Mouse (Mus musculus) cerebellum, postnatal 10 days (tissue): Measurements from ENCODE around the gene Elovl6.

Source experiments
- DNase-seq, 2 experiments: peaks; one replicate each; pipeline ENCODE4 v3.0.0; 2021; ENCODE audit warnings: mixed read lengths in 2 of 2

The Elovl6 gene

DNA sequence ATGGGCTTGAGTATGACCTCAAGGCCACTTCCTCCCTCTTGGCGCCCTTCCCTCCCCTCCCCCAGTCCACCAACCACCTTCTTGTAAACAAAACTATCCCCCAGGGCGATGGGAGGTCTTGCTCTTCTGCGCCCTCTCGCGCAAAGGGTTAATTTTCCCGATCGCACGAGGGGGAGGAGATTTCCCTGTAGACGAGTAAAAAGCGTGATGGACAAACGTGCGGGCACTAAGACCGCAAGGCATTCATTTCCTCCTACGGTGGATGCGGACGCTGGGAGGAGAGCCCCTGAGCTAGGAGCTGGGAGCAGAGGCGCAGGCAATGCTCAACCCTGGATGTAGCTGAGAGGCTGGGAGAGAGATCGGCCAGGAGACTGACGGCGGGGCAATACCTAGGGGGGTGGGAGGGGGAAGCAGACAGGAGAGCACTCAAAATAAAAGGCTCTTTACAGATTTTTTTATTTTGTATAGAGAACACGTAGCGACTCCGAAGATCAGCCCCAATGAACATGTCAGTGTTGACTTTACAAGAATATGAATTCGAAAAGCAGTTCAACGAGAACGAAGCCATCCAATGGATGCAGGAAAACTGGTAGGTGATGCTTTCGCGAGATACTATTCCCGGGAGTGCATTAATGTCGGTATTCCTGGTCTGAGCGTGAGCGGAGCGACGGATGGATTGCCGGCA is at the start of gene Elovl6:
Elovl6 (plus strand) TSS at position 176 of the 685 bp plus-strand sequence.
- DNase-seq, result peak; percentile 90

GRCm38 (mm10) chr3:129488774-129489173 is 43.4 kb upstream of the Elovl6 start:
- DNase-seq, result no peak

DNA sequence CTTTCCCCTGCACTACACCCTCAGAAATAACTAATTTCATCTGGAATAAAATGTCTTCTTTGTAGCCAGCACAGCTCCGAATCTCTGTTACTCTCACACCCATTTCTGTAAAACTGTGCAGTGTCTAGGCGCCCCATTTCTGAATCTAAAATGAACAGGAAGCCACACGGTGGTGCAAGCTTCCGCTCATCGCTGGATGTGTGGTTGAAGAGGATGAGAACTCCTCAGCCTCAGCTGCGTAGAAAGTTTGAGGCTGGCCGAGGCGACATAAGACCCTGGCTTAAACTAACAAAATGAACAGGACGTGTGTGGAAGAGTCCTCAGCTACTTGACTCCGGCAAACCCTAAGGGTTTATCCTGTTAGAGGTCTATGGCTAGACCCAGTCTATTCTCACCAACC is 38.0 kb upstream of the Elovl6 start:
- DNase-seq, result no peak

- peak; percentile 65 to 68 for DNase-seq
Measured at GRCm38 (mm10) chr3:129494731-129495130, 37.4 kb upstream of the Elovl6 start.

DNA sequence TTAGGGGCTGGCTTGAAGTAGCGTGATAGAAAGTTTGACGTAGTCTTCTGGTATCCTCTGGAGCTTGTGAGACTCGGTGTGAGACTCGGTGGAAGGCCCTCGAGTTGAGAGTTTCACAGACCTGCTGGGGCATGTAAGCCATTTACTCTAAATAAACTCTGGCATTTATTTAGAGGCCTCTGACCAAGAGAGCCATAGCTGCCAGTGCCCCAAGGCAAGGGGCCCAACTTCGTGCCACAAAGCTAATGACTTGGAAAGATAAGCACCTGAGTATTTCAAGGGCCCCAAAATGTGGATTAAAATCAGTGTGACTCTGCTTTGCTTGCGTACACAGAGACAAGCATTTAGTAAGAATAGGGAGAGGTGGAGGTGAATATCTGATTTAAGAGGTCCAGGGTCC is 28.4 kb upstream of the Elovl6 start:
- no peak for DNase-seq

- DNase-seq, result no peak
Measured at GRCm38 (mm10) chr3:129504928-129505327, 27.2 kb upstream of the Elovl6 start.

DNA sequence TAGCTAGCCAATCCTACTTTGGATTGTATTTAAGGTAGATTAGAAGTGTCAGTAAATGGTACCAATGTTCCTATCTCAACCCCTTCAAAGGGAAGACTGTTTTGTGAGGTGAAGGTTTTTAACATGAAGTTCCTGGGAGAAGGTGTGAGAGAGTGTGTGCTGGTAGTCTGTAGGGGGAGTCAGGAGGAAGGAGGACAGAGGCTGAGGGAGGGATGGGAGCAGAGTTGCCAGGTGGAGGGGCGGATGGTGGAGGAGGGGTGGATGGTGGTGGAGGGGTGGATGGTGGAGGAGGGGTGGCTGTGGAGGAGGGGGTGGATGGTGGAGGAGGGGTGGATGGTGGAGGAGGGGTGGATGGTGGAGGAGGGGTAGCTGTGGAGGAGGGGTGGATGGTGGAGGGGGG is 24.4 kb upstream of the Elovl6 start:
- DNase-seq, result no peak

- no peak for DNase-seq
Measured at GRCm38 (mm10) chr3:129508571-129508970, 23.6 kb upstream of the Elovl6 start.

DNA sequence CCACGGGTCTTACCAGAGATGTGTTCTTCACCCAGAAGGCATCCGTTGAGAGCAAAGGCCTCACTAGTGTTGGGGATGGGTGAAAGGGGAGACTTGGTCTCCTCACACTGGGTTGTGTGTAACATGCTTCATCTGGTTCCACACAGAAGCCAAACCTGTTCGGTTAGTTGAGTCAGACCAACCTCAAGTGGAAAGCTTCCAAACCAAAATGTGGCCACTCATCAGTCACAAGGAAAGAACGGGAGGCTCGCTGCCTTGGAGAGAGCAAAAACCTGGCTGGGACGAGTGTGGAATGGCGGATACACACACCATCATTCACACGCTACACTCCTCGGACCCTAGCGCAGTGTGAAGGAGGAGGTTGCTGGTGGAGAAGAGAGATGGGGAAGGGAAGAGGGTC is 22.4 kb upstream of the Elovl6 start:
- no peak for DNase-seq

- DNase-seq, result peak; percentile 34 to 38
Measured at GRCm38 (mm10) chr3:129515863-129516436, 16.2 kb upstream of the Elovl6 start.

GRCm38 (mm10) chr3:129520499-129520898 is 11.7 kb upstream of the Elovl6 start:
- DNase-seq, result peak in 1 of 2 experiments; percentile 23

DNA sequence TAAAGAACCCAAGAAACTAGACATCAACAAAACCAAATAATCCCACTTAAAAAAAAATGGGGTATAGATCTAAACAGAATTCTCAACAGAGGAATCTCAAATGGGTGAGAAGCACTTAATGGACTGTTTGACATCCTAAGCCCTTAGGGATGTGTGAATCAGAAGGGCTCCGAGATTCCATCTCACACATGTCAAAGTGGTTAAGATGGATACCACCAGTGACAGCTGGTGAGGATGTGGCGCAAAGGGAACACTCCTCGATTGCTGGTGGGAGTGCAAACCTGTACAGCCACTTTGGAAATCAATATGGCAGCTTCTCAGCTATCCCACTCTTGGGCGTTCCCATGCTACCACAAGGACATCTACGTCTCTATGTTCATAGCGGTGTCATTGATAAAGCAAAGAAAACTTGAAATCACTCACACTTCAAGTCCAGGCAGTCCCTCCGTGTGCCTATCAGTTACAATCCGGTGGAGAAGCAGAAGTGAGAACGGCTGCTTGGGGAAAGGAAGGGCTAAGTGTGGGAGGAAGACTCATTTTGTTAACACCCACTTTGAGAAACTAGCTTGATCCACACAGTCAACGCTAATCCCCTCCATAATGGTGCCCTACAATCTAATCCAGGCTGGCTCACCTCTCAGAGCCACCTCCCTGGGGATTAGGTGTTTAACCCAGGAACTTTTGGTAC is 8.6 kb upstream of the Elovl6 start:
- DNase-seq, result no peak

DNA sequence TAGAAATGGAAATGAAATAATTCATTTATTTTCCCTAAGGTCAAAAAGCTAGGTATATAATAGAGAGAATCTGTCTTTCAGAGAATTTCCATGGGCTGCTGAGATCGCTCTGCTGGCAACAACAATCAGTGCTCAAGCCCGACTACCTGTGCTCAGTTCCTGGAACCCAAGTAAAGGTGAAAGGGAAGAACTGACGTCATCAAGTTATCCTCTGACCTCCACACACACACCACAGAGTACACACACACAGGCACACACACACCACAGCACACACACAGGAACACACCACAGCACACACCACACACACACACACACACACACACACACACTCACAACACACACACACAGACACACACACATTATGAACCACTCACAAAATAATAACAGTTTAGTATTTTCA is 5.1 kb upstream of the Elovl6 start:
- DNase-seq, result no peak

- DNase-seq, result no peak
Measured at GRCm38 (mm10) chr3:129529311-129529710, 2.8 kb upstream of the Elovl6 start.

DNA sequence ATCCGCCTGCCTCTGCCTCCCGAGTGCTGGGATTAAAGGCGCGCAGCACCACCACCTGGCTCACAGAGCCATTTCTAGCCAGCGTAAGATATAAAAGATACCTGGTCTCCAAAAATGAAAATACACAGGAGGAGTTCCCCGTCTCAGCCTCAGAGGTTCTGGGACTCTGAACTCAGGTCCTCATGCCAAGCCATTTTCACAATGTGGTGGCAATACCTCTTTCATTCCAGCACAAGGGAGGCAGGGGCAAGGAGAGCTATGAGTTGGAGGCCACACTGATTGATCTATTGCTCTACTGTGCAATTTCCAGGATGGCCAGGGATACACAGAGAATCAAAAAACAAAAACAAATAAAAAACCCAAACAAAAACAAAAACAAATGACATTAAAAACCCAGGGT is 1.7 kb upstream of the Elovl6 start:
- no peak for DNase-seq

DNA sequence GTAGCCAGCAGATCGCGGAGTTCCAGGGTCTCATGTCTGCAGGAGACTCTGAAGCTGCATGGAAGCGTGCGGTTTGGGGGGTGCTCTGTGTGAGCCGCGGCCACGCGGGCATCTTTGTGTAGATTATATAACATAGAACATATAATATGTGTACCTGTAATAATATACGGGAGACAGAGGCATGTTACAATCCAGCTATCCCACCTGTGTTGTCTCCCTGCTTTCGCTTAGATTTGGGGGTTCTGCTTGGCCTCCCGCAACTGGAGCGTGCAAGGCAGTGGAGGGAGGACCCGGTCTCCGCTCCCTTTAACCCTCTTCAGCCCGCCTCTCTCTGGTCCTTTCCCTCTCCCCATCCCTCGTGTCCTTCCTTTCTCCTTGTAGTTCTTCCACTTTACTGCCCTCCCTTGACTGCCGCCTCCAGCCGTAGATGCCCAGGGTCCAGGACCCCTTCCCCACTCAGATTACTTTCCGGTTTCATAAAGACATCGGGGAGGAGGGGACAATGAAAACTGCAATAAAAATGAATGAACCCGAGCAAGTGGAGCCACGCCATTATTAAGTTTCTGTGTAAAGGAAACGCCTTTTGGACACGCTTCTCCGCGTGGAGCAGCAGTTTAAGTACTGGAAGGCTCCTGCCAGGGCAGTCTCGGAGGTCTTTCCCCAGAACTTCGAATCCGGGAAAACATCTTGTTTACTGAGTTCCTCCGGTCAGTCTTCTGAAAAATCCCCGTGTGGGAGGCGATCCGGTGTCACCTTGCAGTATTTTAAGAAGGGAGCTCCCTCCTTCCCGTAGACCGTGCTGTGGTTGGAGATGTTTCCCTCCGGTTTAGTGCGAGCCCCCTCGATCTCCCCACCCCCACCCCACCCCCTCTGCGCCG is 949 bp downstream of the Elovl6 start:
- peak; percentile 67 to 74 for DNase-seq

DNA sequence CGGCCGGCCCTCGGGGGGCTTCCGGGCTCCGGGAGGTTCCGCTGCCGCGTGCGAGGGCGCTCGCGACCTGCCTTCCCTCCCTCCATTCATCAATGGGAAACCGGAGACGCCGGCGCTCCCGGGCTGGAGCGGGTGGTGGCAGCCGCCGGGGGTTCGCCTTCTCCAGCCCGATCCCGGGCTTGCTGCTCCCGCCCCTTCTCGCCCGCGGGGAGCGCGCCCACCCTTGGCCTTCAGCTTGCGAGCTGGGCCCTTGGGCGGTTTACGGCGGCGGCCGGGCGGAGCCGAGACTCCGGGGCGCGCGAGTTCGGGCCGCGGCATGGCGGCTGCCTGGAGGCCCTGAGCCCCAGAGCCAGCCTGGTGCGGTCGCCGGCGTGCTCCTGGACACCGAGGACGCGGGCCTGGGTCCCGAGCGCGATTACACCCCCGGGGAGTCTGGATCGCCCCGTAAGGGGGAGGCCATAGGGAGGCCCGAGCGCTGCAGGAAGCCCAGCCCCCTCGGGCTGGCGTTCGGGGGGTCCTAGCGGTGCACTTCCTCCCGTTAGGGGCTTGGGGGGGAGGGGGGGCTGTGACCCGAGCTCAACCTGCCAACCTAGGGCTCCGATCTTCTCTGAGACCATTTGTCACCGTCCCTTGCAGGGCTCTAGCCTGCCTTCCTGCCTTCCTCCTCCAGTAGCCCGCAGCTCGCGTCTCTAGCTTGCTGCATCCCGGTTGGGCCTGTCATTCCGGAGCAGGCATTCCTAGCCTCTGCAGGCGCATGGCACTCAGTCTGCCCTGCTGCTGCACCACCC is 1.8 kb downstream of the Elovl6 start:
- DNase-seq, result peak; percentile 77 to 83

GRCm38 (mm10) chr3:129535444-129535843 is 3.3 kb downstream of the Elovl6 start:
- peak in 1 of 2 experiments; percentile 19 for DNase-seq

GRCm38 (mm10) chr3:129536109-129536508 is 4.0 kb downstream of the Elovl6 start:
- DNase-seq, result peak; percentile 96 to 97

DNA sequence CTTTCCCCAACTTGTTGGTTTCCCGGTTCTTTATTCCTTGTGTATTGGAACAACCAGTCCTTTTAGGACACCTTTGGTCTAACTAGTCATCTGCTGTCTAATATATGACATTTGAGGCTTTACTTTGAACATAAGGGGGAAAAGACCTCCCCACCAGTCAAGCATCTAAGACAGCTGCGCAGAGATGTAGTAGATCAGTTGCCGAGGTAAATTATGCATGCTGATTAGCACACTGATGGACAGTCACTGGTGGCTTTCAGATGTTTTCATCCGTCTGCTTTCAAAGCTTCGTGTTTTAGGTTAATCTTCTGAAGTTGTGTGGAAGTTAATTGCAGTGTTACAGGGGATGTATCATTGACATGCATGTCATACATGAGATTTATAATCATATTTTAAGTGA is 5.8 kb downstream of the Elovl6 start:
- DNase-seq, result no peak

DNA sequence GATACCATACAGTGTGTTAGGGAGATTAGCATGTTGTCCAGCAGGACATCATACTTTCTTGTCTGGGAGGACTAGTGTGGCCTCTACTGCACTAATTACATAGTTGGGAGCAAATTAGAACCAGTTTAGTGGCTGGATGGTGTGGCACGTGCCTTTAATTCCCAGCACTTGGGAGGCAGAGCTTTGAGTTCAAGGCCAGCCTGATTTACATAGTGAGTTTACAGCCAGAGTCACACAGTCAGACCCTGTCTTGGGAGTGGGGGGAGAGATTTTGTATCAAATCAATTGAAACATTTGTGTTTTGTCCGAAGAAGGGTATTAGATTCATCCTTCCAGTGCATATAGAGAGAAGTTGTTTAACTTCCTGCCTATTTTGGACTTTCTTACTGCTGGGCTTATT is 8.7 kb downstream of the Elovl6 start:
- no peak for DNase-seq

- DNase-seq, result no peak
Measured at GRCm38 (mm10) chr3:129541456-129541855, 9.3 kb downstream of the Elovl6 start.
